Mouse (Mus musculus): ENCODE measurements around the gene Olfr1143.

- TF ChIP-seq CTCF (IDR thresholded peaks at IDR 0.05; ENCODE audit: control insufficient read depth, insufficient read depth, insufficient read length) (no peak), MYOD1 (IDR thresholded peaks at IDR 0.05; ENCODE audit: control insufficient read depth, insufficient read length, low read depth) (no peak), CEBPB (IDR thresholded peaks at IDR 0.05; ENCODE audit: low read depth) (no peak), USF1 (IDR thresholded peaks at IDR 0.05; ENCODE audit: low read depth) (no peak), MAX (IDR thresholded peaks at IDR 0.05) (no peak), FOSL1 (IDR thresholded peaks at IDR 0.05; ENCODE audit: insufficient read depth, low read length, poor library complexity, severe bottlenecking) (no peak), MYOG (IDR thresholded peaks at IDR 0.05; ENCODE audit: control insufficient read depth, extremely low read depth, insufficient read length) (no peak)
Measured at GRCm38 (mm10) chr2:87809522-87809921, 9.1 kb downstream of the Olfr1143 start, which contains the start of gene Olfr1145.
